Mouse (Mus musculus) erythroid progenitor cell, adult 5-6 weeks (primary cell): ENCODE measurements around the gene Ranbp3. TPM values are rescaled to one million over a fixed set of nuclear protein-coding genes. Genes with fewer than 3 reads are reported as not detected.

Experiments used
- ATAC-seq: replicated peaks from 2 replicates; pipeline ENCODE4 v1.8.0; 2016; ENCODE audit warnings: moderate number of reproducible peaks, mild to moderate bottlenecking, moderate TSS enrichment, inconsistent platforms; ENCODE audit not compliant: poor library complexity, low FRiP score, severe bottlenecking
- total RNA-seq, 2 experiments: library from RNA; stranded (forward) in 1 of 2; stranded (reverse) in 1 of 2; fragments of 150-400 nt in 1 of 2; fragments of 186-747, 209-891 nt in 1 of 2; gene quantifications; 2 replicates each; pipeline versions ENCODE4 v1.2.3 to v1.2.4; 2015 to 2017; ENCODE audit warnings: low replicate concordance in 2 of 2

The Ranbp3 gene
- total RNA-seq, 2 experiments from 2014 or later = 51.1 to 77.2 TPM

DNA sequence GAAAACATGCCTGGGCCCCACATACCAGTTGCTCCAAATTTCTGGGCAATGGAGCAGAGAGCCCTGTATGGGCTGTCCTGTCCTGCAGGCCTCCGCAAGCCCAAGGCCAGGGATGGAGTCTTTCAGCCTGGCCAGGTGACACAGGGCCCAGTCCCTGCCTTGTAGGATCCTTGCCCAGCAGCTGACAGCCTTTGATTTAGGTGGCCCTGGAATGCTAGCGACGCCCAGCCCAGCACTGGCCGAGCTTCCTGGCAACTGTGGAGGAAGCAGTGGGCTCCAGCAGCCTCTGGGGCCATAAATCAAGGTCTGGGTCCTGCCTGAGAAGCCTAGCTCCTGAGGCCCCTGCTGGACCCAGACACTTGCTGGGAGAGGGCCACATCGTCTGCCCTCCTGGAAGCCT lies 49.3 kb downstream of the Ranbp3 start:
- ATAC-seq = no peak

DNA sequence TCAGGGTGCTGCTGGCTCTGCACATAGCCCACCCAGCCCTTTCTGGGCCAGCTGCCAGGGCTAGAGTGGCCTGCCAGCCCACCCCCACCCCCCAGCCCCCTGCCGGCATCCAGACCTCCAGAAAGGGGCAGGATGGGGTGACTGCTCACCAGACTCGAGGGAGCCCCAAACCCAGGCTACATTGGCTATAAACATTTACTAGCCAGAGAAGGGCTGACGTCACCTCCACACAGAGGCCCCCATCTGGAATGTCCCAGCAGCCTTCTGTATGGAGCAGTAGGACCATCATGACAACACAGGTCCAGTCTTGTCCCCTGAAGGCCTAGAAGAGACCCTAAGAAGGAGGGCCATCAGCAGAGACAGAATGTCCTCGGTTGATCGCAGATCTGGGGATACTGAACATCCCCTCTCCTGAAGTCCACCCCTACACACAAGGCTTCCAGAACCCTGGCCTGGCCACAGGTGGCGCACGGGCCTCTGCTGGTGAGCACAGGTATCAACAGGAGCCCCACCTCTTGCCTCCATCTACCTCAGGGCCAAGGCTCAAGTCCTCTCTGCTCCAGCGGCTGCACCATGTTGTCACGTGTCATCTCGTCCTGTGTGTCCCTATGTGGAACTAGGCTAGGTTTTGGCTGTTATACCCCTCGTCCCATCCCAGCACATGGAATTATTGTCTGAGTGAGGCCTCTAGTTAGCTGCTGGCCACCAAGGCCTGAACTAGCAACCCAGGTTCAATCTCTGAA lies 50.5 kb downstream of the Ranbp3 start:
- no peak for ATAC-seq

DNA sequence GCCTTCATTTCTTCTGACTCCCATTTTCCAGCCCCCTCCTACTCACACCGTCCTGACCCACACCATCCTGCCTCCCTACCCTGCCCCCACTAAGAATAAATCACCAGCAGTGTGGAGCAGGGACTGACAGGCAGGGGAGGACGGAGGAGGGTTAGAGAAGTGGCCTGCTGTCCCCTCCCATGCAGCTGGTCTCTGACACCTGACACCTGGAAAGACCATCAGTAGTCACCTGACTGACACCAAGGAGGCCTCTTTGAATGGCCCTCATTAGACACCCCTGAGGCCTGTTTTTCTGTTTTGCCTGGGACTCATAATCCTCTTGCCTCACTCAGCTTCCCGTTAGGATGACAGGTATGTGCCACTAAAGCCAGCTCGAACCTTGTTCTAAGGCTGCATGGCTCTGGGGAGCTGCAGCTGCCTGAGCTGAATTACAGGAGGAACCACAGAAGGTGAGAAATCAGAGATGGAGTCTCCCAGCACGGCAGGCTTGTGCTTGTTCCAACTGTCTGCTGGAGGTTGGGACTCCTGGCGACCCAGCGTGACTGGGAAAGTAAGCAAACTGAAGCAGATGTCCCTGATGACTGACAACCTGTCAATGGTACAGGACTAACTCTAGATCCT lies 54.0 kb downstream of the Ranbp3 start:
- ATAC-seq = no peak

DNA sequence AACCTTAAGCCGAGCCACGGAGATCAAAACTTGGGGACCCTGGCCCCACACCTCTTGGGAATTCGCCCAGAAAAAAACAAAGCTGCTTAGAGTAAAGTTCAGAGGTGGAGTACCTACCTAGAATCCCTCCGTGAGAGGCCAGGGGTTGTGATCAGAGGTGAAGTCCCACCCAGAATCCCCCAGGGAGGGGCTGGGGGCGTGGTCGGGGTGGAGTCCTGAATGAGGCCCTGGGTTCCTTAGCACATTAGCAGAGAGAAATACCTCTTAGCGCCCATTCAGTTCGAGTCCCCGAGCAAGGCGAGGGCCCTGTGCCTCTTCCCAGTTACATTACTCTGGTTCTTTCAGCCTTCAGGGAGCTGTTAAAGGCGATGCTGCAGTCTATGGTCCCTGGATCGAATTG lies 54.6 kb downstream of the Ranbp3 start:
- no peak for ATAC-seq

DNA sequence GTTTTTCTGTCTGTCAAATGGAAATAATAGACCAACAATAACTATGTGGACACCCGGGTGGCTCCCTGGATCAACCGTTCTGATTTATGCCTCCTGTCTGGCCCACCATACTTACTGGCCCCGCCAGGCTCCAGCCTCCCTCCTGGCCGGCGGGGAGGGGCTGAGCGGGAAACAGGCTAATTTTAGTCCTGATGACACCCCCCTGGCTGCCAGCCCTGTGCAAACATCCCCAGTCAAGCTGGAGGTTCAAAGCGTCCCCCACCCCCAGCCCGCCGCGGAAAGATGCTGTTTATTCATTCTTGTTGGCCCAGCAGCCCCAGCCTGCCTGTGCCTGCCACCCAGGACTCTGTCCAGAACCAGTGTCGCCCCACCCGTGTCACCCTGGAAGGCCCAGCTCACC lies 55.0 kb downstream of the Ranbp3 start:
- no peak for ATAC-seq

DNA sequence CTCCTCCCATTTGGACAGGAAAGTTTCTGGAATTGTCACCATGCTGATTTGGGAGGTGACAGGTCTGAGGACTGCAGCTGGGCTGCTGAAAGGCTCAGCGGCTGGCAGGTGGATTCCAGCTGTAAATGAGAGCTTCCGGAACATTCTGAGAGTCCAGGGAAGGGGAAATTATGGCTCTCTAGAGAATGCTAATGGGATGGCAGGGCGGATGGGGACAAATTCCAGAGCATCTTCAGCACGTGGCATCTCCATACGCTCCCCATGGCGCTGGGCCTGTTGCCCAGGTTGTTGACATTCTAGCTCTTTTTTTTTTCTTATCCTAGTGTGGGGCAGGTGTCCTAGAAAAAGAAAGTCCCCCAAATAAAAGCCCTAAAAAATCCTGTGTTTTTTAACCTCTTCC lies 56.1 kb downstream of the Ranbp3 start:
- ATAC-seq = no peak

DNA sequence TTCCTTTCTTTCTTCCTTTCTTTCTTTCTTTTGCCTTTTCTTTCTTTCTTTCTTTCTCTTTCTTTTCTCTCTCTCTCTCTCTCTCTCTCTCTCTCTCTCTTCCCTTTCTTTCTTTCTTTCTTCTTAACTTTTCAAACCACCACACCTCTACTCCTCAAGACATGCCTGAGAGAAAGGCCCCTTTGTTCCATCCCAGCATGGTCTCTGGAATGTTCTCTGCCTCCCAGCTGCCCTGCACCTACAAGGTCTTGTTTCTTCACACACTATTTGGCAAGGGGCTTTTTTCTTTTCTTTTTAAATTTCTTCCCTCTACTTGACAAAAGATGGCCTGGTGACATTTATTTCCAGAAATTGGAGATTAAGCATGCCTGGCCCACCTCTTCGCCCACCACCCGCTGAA lies 56.6 kb downstream of the Ranbp3 start:
- ATAC-seq = no peak

DNA sequence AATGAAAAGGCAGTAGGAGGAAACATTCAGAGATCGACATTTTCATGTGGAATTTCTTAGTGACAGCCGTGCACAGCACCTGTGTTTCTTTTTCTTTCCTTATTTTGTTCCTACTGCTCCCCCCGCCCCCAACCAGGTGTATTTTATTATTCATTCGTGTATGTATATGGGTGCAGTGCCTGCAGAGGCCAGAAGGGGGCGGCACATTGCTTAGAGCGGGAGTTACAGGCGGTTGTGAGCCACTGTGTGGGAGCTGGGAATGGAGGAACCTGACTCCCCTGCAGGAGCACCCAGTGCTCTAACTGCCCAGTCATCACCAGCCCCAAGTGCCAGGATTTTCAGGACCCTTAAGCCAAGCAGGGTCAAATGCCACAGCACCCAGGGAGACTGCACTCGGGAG lies 63.4 kb downstream of the Ranbp3 start:
- no peak for ATAC-seq

DNA sequence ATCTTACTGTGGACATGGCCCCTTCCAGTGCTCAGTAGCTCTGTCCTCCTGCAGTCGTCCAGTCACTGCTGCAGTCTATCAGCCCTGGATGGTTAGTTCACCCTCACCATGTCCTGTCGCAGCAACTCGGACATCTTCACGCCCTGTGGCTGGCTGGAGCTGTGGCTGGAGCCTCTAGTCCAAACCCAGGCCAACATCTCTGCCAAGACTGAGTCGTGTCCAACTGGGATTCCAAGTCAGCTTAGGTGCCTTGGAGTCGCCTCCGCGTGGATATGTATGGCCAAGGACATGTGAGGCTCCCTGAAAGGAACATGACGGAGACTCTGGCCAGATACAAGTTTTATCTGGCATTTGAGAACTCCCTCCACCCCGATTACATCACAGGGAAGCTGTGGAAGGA lies 65.1 kb downstream of the Ranbp3 start:
- no peak for ATAC-seq

DNA sequence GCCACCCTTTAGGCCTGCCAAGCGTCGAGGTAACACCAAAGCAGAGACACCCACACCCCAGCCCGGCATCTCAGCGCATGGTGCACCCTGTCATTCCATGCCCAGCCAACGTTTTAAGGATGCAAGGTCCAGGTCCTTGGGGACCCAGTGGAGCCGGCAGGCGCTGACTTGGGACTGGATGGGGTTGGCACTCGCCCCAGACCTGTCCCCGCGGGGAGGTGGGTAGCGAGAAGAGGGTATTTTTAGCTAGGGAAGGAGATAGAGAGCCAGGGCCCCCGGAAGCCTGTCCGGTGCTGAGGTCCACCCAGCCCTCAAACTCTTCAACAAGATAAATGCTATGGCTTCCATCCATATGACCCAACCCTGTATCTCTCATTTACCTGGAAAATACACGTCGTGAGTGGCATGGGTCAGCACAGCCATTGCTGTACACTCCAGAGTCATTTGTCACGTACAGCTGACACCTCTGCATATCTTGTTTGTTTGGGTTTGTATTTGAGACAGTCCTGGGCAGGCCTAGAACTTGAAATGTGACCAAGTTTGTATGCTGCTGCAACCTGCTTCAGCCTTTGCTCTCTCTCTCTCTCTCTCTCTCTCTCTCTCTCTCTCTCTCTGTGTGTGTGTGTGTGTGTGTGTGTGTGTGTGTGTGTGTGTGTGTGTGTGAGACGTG lies 67.2 kb downstream of the Ranbp3 start:
- ATAC-seq = no peak

DNA sequence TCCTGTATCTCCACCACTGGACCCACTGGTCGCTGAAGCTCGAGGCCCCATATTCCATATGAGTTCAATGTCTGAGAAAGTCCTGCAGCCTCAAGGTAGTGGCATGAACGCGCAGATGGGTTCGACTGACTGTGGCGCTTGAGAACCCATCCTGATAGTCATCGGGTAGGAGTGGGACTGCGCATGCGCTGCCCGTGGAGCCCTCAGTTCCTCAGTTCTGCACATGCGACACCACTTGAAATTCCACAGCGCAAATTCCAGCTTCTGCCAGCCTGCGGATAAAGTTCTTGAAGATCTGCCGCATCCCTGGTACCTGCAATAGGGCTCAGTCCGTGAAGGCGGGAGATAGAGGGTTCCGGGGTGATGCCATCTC lies 67.7 kb downstream of the Ranbp3 start:
- ATAC-seq = no peak

DNA sequence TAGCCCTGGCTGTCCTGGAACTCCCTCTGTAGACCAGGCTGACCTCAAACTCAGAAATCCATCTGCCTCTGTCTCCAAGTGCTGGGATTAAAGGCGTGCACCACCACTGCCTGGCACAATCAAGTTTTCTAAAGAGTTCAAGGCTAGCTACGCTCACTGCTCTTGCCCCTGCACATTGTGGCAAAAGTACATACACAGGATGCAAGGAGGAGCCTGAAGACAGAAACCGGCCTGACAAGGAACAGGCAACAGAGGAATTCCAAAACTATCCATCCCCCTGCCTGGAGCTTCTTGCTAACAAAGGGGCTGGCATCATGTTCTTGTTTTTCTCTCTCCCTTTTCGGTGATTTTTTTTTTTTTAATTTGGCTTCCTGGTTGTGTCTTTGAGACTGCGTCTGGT lies 71.1 kb downstream of the Ranbp3 start:
- ATAC-seq = no peak

DNA sequence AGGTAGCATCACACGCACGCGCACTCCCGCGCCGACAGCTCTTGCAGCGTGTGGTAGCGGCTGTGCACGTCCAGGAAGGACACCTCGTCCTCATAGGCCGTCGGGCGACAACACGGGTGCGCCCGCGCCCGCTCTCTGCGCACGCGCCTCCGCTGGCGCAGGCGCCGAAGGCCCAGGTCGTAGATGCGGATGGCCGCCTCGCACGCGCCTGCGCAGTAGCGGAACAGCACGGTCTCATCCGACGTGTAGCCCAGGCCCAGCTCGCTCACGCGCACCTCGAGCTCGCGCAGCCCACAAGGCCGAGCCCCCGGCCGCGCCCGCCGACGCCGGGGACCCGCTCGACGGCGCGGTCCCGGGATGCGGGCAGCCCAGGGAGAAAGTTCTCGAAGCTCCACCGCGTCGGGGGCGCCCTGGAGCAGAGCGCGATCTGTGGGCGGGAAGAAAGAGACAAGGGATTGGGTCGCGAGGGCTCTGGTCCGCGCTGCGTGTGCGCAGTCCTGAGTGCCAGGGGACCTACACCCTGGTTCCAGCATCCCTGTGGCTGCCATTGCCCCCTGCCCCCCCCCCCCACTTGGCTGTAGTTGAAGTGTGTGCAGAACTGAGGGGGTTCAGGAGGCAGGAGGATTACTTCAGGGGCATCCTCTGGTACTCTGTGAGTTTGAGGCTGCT lies 78.4 kb downstream of the Ranbp3 start:
- no peak for ATAC-seq

DNA sequence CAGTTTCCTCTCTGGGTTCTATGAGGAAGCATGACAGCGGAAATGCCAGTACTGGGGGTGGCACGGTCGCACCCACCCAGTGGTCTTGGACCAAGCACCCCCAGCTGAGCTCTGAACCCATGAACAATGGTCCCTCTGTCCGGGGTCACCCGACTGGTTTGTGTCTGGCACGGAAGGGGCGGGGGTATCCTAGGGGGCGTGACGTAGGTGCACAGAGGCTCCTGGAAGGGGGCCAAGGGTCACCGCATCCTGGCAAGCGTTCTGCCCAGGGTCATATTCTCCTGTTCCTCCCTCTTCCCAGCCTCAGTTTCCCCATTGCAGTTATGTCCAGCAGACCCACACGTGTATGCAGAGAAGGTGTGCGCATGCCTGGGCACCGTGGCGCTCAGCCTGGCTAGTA lies 80.4 kb downstream of the Ranbp3 start:
- no peak for ATAC-seq

DNA sequence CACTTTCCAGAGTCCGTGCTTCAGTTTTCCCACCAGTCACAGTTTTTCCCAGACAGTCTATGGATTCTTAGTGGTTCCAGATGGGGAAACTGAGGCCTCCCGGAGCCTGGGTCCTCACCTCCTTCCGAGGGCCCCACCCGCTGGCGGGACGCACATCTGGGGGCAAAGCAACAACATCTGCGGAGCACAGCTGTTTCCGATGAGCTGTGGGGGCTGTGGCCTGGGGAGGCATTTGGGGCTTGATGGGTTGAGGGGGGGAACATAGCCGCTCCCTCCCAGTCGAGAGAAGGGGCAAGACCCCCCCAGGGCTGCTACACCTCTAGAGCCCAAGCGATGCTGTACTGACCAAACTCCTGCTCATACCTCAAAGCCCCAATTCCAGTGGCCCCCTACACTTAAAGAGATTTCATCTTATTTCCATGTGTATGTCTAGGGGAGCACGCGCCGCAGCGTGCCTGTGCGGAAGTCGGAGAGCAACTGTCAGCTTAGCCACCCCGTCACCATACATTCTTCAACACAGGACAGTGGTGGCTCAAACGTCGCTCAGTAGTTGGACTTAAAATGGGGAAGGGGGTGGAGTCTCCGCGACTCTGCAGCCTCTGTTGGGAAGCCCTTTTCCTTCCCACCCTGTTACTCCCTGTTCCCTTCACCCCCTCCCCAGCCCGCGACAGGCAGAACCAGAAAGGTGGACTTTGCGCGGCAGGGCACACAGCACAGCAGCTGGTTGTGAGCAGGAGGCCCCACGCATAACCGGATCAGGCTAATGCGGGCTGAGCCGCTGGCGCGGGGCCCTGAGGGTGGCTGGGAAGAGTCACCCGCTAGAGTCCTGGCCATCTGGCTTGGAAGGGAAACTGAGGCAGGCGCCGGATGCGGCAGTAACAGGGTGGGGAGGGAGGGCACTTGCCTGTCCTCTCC lies 81.4 kb downstream of the Ranbp3 start:
- ATAC-seq = no peak

DNA sequence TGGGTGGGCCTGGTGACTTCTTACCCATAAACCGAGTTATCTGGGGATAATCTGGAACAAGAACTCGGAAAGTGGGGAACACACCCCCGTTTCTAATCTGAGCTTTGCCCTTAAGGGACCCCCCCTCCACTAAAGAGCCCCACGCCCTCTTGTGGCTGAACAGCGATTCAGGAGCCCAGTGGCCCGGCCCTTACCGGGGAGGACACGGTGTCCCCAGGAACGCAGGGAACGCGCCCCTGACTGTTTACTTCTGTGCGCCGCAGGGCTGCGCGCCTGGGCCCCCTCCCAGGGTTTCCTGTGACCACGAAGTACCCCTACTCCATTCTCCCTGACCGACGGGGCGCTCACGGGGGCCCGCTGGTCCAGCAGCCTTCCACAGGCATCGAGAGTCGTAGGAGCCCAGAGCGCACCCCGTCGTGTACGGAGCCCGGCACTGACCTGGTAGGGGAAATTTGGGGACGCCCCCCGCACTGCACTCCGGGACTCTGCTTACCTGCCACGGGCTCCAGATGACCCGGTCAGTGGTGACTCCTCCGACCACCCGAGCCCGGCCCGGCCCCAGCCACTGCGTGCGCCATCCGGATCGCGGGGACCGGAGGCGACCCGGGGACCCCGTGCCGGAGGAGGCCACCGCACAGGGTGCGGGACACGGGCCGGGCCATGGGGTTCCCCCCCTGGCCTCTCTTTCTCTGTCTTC lies 83.8 kb downstream of the Ranbp3 start:
- no peak for ATAC-seq

DNA sequence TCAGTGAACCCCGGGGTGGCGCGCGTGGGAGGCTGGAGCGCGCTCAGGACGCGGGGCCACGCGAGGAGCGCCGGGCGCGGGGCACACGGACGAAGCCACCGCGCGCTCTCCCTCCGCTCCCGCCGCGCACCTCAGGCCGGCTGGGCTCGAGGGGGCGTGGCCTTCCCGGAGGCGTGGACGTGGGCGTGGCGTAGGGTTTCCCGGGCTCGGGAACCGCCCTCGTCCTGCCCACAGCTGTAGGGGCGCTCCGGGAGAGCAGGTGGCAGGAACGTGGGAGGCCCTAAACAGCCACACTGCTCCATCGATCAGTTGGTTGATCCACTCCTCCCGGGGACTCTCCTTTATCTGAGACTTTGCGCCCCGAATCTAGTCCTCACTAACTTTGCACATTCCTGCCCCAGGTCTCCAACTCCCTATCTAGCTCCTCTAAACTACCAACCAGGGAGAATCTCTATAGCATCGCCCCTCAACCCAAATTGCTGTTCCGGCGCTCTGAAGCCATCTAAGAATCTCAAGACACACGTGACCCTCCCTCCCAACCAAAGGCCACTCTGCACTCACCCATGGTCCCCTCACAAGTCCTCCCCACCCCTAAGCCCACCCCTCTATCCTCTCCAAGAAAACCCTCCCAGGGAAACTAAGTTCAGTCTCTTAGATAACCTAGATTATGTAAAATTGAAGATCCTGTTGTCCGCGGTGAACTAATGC lies 84.5 kb downstream of the Ranbp3 start, which contains the start of gene Nrtn:
Gene Nrtn (minus strand): TSS at position 115 of the 708 bp plus-strand sequence.
- ATAC-seq = peak; percentile 75

DNA sequence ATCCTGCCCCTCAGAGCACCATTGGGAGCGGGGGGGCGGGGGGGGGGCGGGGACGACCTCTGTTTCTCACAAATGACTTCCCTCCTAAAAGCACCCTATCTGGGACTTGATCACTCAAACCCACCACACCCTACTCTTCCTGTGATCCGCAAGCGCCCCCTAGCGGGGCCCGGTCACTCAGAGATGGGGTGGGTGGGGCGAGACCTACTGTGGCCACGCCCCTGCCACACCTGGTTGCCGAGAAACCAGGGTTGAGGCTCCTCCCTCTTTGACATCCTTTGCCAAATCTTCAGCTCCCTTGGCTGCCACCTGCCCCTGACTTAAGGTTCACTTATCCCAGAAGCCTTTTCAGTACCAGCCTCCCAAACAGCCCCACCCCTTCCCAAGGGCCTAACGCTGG lies 85.0 kb downstream of the Ranbp3 start:
- ATAC-seq = 0 out of 2 replicates have a peak, but pooled peaks have one; percentile 7
